Mouse (Mus musculus): ENCODE measurements around the gene Pp2d1. TPM values are rescaled to one million over a fixed set of nuclear protein-coding genes. Genes with fewer than 3 reads are reported as not detected.

The Pp2d1 gene
- polyA plus RNA-seq, 1 experiment from 2014 or later, result 0.16 TPM

- Histone ChIP-seq H3K36me3 (ENCODE audit: control insufficient read depth, insufficient read depth, low read length) (no peaks in the 10 kb centered on the region), H3K4me3 (ENCODE audit: low read depth, low read length) (no peak overlapping the region), H3K27ac (replicated peaks; ENCODE audit: low read depth, low read length) (no peak overlapping the region), H3K27me3 (ENCODE audit: control insufficient read depth, insufficient read depth, low read length) (no peaks in the 10 kb centered on the region), H3K9ac (ENCODE audit: low read length) (no peak overlapping the region), H3K4me1 (ENCODE audit: control insufficient read depth, insufficient read depth, low read length) (no peaks in the 10 kb centered on the region), H3K4me2 (ENCODE audit: low read depth, severe bottlenecking) (no peak overlapping the region), H3K9me3 (ENCODE audit: control insufficient read depth, low read length) (no peaks in the 10 kb centered on the region)
- 94% methylated on average over 5 of the region's 5 CpGs for WGBS
- no peak for ATAC-seq (ENCODE audit: insufficient number of reproducible peaks, low FRiP score, low TSS enrichment, low read depth)
- no peak for DNase-seq (ENCODE audit: low spot score)
Measured at GRCm38 (mm10) chr17:53559646-53560045, 20.4 kb upstream of the Pp2d1 start.

- DNase-seq (ENCODE audit: low spot score), result no peak
- Histone ChIP-seq H3K27ac (replicated peaks; ENCODE audit: low read depth, low read length) (no peak overlapping the region), H3K4me2 (ENCODE audit: low read depth, severe bottlenecking) (no peak overlapping the region), H3K36me3 (ENCODE audit: control insufficient read depth, insufficient read depth, low read length) (no peaks in the 10 kb centered on the region), H3K9ac (ENCODE audit: low read length) (no peak overlapping the region), H3K4me3 (ENCODE audit: low read depth, low read length) (no peak overlapping the region), H3K9me3 (ENCODE audit: control insufficient read depth, low read length) (no peaks in the 10 kb centered on the region), H3K4me1 (ENCODE audit: control insufficient read depth, insufficient read depth, low read length) (no peaks in the 10 kb centered on the region), H3K27me3 (ENCODE audit: control insufficient read depth, insufficient read depth, low read length) (no peaks in the 10 kb centered on the region)
- 81% methylated on average over 3 of the region's 3 CpGs for WGBS
- ATAC-seq (ENCODE audit: insufficient number of reproducible peaks, low FRiP score, low TSS enrichment, low read depth), result no peak
Measured at GRCm38 (mm10) chr17:53557443-53557842, 18.2 kb upstream of the Pp2d1 start.

- H3K9me3 ChIP-seq (ENCODE audit: control insufficient read depth, low read length), result no peaks in the 10 kb centered on the region
- no peaks in the 10 kb centered on the region for H3K4me1 ChIP-seq (ENCODE audit: control insufficient read depth, insufficient read depth, low read length)
- no peak overlapping the region for H3K9ac ChIP-seq (ENCODE audit: low read length)
- ATAC-seq (ENCODE audit: insufficient number of reproducible peaks, low FRiP score, low TSS enrichment, low read depth), result no peak
- H3K27ac ChIP-seq (replicated peaks; ENCODE audit: low read depth, low read length), result no peak overlapping the region
- no peaks in the 10 kb centered on the region for H3K27me3 ChIP-seq (ENCODE audit: control insufficient read depth, insufficient read depth, low read length)
- 81% methylated on average over 3 of the region's 3 CpGs for WGBS
- no peak for DNase-seq (ENCODE audit: low spot score)
- no peak overlapping the region for H3K4me3 ChIP-seq (ENCODE audit: low read depth, low read length)
- H3K4me2 ChIP-seq (ENCODE audit: low read depth, severe bottlenecking), result no peak overlapping the region
- no peaks in the 10 kb centered on the region for H3K36me3 ChIP-seq (ENCODE audit: control insufficient read depth, insufficient read depth, low read length)
Measured at GRCm38 (mm10) chr17:53554813-53555212, 15.6 kb upstream of the Pp2d1 start.

- WGBS, result 77% methylated on average over 4 of the region's 4 CpGs
- no peak for DNase-seq (ENCODE audit: low spot score)
- H3K9me3 ChIP-seq (ENCODE audit: control insufficient read depth, low read length), result no peaks in the 10 kb centered on the region
- no peaks in the 10 kb centered on the region for H3K4me1 ChIP-seq (ENCODE audit: control insufficient read depth, insufficient read depth, low read length)
- H3K36me3 ChIP-seq (ENCODE audit: control insufficient read depth, insufficient read depth, low read length), result no peaks in the 10 kb centered on the region
- H3K27ac ChIP-seq (replicated peaks; ENCODE audit: low read depth, low read length), result no peak overlapping the region
- no peak overlapping the region for H3K4me2 ChIP-seq (ENCODE audit: low read depth, severe bottlenecking)
- no peak overlapping the region for H3K4me3 ChIP-seq (ENCODE audit: low read depth, low read length)
- H3K9ac ChIP-seq (ENCODE audit: low read length), result no peak overlapping the region
- no peaks in the 10 kb centered on the region for H3K27me3 ChIP-seq (ENCODE audit: control insufficient read depth, insufficient read depth, low read length)
- ATAC-seq (ENCODE audit: insufficient number of reproducible peaks, low FRiP score, low TSS enrichment, low read depth), result no peak
Measured at GRCm38 (mm10) chr17:53554088-53554487, 14.8 kb upstream of the Pp2d1 start.

GRCm38 (mm10) chr17:53551306-53552299 lies 12.4 kb upstream of the Pp2d1 start:
- no peak for ATAC-seq (ENCODE audit: insufficient number of reproducible peaks, low FRiP score, low TSS enrichment, low read depth)

GRCm38 (mm10) chr17:53543591-53544324 lies 4.5 kb upstream of the Pp2d1 start:
- no peak overlapping the region for H3K4me3 ChIP-seq (ENCODE audit: low read depth, low read length)
- no peaks in the 10 kb centered on the region for H3K36me3 ChIP-seq (ENCODE audit: control insufficient read depth, insufficient read depth, low read length)
- ATAC-seq (ENCODE audit: insufficient number of reproducible peaks, low FRiP score, low TSS enrichment, low read depth), result no peak
- DNase-seq (ENCODE audit: low spot score), result no peak
- H3K4me2 ChIP-seq (ENCODE audit: low read depth, severe bottlenecking), result no peak overlapping the region
- H3K27ac ChIP-seq (replicated peaks; ENCODE audit: low read depth, low read length), result no peak overlapping the region
- WGBS, result 88% methylated on average over 9 of the region's 9 CpGs
- no peaks in the 10 kb centered on the region for H3K4me1 ChIP-seq (ENCODE audit: control insufficient read depth, insufficient read depth, low read length)
- no peak overlapping the region for H3K9ac ChIP-seq (ENCODE audit: low read length)
- no peaks in the 10 kb centered on the region for H3K9me3 ChIP-seq (ENCODE audit: control insufficient read depth, low read length)
- no peaks in the 10 kb centered on the region for H3K27me3 ChIP-seq (ENCODE audit: control insufficient read depth, insufficient read depth, low read length)

More at GRCm38 (mm10) chr17:53551306-53552299, 12.4 kb upstream of the Pp2d1 start:
- Histone ChIP-seq H3K36me3 (ENCODE audit: control insufficient read depth, insufficient read depth, low read length) (no peaks in the 10 kb centered on the region), H3K4me1 (ENCODE audit: control insufficient read depth, insufficient read depth, low read length) (no peaks in the 10 kb centered on the region), H3K9ac (ENCODE audit: low read length) (no peak overlapping the region), H3K4me2 (ENCODE audit: low read depth, severe bottlenecking) (no peak overlapping the region), H3K27me3 (ENCODE audit: control insufficient read depth, insufficient read depth, low read length) (no peaks in the 10 kb centered on the region), H3K27ac (replicated peaks; ENCODE audit: low read depth, low read length) (no peak overlapping the region), H3K9me3 (ENCODE audit: control insufficient read depth, low read length) (no peaks in the 10 kb centered on the region), H3K4me3 (ENCODE audit: low read depth, low read length) (no peak overlapping the region)
- no peak for DNase-seq (ENCODE audit: low spot score)
- WGBS, result 80% methylated on average over 8 of the region's 8 CpGs

GRCm38 (mm10) chr17:53542536-53542935 lies 3.3 kb upstream of the Pp2d1 start:
- no peaks in the 10 kb centered on the region for H3K4me1 ChIP-seq (ENCODE audit: control insufficient read depth, insufficient read depth, low read length)
- DNase-seq (ENCODE audit: low spot score) (no peak), ATAC-seq (ENCODE audit: insufficient number of reproducible peaks, low FRiP score, low TSS enrichment, low read depth) (no peak)
- 94% methylated on average over 4 of the region's 4 CpGs for WGBS
- no peaks in the 10 kb centered on the region for H3K9me3 ChIP-seq (ENCODE audit: control insufficient read depth, low read length)
- H3K27me3 ChIP-seq (ENCODE audit: control insufficient read depth, insufficient read depth, low read length), result no peaks in the 10 kb centered on the region
- H3K27ac ChIP-seq (replicated peaks; ENCODE audit: low read depth, low read length), result no peak overlapping the region
- H3K36me3 ChIP-seq (ENCODE audit: control insufficient read depth, insufficient read depth, low read length), result no peaks in the 10 kb centered on the region
- H3K9ac ChIP-seq (ENCODE audit: low read length), result no peak overlapping the region
- H3K4me3 ChIP-seq (ENCODE audit: low read depth, low read length), result no peak overlapping the region
- H3K4me2 ChIP-seq (ENCODE audit: low read depth, severe bottlenecking), result no peak overlapping the region

- Histone ChIP-seq H3K4me1 (ENCODE audit: control insufficient read depth, insufficient read depth, low read length) (no peaks in the 10 kb centered on the region), H3K36me3 (ENCODE audit: control insufficient read depth, insufficient read depth, low read length) (no peaks in the 10 kb centered on the region), H3K27ac (replicated peaks; ENCODE audit: low read depth, low read length) (no peak overlapping the region), H3K27me3 (ENCODE audit: control insufficient read depth, insufficient read depth, low read length) (no peaks in the 10 kb centered on the region), H3K4me2 (ENCODE audit: low read depth, severe bottlenecking) (no peak overlapping the region), H3K9me3 (ENCODE audit: control insufficient read depth, low read length) (no peaks in the 10 kb centered on the region), H3K9ac (ENCODE audit: low read length) (no peak overlapping the region), H3K4me3 (ENCODE audit: low read depth, low read length) (no peak overlapping the region)
- ATAC-seq (ENCODE audit: insufficient number of reproducible peaks, low FRiP score, low TSS enrichment, low read depth), result no peak
- 81% methylated on average over 2 of the region's 2 CpGs for WGBS
- DNase-seq (ENCODE audit: low spot score), result no peak
Measured at GRCm38 (mm10) chr17:53532425-53532824, 6.8 kb downstream of the Pp2d1 start.
